Mouse (Mus musculus): ENCODE data around the gene March2. TPM values are rescaled to one million over a fixed set of nuclear protein-coding genes. Genes with fewer than 3 reads are reported as not detected.

Gene March2
- polyA plus RNA-seq, 1 experiment from 2014 or later = 63.9 TPM

DNA sequence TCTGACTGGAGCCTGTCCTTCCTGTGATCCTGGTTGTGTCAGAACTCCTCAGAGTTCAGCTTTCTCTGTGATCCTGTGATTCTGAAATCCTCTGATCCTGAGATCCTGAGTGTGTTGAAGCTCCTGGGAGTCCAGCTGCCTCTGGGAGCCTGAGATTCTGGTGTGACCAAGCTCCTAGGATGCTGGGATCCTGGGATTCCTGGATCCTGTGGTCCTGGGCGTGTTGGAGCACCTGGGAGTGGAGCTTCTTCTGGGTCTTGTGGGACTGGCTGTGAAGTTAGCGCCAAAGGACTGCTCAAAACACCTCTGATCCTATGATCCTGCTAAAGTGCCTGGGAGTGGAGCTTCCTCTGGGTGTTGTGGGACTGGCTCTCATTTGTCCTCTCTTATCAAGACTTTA is 9.9 kb upstream of the March2 start:
- Histone ChIP-seq H3K4me2 (ENCODE audit: low read depth, low read length) (no peak overlapping the region), H3K27ac (replicated peaks; ENCODE audit: low read depth, low read length) (no peak overlapping the region), H3K9me3 (ENCODE audit: control insufficient read depth, low read length) (0 out of 2 replicates have a peak, but pooled peaks cover 3% of the 10 kb centered on the region), H3K4me3 (ENCODE audit: low read depth, low read length) (no peak overlapping the region), H3K9ac (ENCODE audit: low read depth, low read length) (no peak overlapping the region), H3K27me3 (replicated peaks; ENCODE audit: control insufficient read depth, insufficient read depth, low read length) (no peaks in the 10 kb centered on the region), H3K4me1 (ENCODE audit: control insufficient read depth, insufficient read depth, low read length) (no peaks in the 10 kb centered on the region), H3K36me3 (ENCODE audit: control insufficient read depth, insufficient read depth, low read length) (no peaks in the 10 kb centered on the region)
- DNase-seq (ENCODE audit: low spot score) (no peak), ATAC-seq (ENCODE audit: low read depth) (no peak)
- WGBS = 86% methylated on average over 2 of the region's 2 CpGs

DNA sequence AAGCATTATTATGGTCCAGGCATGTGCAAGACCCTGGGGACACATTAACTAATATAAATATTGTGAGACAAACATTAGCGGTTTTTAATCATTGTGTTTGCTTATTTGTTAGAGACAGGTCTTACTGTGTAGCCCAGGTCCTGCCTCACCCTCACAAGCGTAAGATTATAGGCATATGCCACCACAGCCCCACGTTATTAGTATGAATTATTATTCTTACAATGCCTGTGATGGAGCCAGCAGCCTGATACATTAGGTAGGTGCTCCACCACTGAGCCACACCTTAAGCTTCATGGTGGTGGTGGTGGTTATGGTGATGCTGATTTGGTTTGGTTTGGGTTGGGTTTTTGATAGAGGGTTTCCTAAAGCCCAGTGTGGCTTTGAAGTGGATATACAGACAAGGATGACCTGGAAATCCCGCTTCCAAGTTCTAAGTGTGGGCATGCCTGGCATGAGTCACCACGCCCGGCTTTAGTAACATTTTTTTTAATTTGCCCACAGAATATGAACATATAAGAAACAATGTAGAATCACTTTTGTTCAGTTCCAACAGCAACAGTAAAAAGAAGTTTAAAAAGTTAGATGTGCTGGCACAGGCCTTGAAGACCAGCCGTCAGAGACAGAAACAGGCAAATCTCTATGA is 1.4 kb upstream of the March2 start:
- H3K9me3 ChIP-seq (ENCODE audit: control insufficient read depth, low read length) = no peaks in the 10 kb centered on the region
- WGBS = 93% methylated on average over 7 of the region's 7 CpGs
- no peak overlapping the region for H3K9ac ChIP-seq (ENCODE audit: low read depth, low read length)
- no peaks in the 10 kb centered on the region for H3K27me3 ChIP-seq (replicated peaks; ENCODE audit: control insufficient read depth, insufficient read depth, low read length)
- no peaks in the 10 kb centered on the region for H3K36me3 ChIP-seq (ENCODE audit: control insufficient read depth, insufficient read depth, low read length)
- no peak overlapping the region for H3K4me3 ChIP-seq (ENCODE audit: low read depth, low read length)
- H3K27ac ChIP-seq (replicated peaks; ENCODE audit: low read depth, low read length) = no peak overlapping the region
- DNase-seq (ENCODE audit: low spot score) (no peak), ATAC-seq (ENCODE audit: low read depth) (no peak)
- H3K4me2 ChIP-seq (ENCODE audit: low read depth, low read length) = no peak overlapping the region
- H3K4me1 ChIP-seq (ENCODE audit: control insufficient read depth, insufficient read depth, low read length) = 0 out of 2 replicates have a peak, but pooled peaks cover 4% of the 10 kb centered on the region

DNA sequence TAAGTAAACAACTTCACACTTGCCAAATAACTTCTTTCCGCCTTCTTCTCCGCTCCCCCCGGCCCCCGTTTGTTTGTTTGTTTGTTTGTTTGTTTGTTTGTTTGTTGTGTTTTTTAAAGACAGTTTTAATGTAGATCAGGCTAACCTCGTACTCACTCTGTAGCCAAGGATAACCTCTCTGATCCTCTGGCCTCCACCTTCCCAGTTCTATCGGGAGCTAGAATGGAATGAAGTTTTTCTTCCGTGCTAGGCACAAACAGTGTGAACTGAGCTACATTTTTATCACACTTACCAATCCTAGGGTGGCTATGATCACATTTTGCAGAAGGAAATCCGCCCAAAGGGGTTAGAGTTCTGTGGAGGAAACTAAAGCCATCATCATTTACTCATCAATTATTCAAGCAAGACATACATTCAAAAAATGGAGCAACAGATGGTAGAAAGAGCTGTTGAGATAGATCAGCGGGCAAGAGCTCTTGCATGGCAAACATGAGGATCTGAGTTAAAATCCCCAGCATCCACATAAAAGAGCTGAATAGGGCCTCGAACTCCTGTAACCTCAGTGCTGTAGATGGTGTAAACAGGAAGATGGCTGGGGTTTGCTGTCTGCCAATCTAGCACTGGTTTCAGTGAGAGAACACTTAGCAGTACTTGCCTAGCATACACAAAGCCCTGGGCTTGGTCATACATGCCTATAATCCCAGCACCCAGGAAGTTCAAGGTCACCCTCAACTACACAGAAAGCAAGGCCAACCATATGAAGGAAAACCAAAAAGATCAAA is 665 bp upstream of the March2 start:
- peak overlapping the region; percentile 91 for H3K4me3 ChIP-seq (ENCODE audit: low read depth, low read length)
- 0 out of 2 replicates have a peak, but pooled peaks cover 4% of the 10 kb centered on the region for H3K4me1 ChIP-seq (ENCODE audit: control insufficient read depth, insufficient read depth, low read length)
- H3K9ac ChIP-seq (ENCODE audit: low read depth, low read length) = no peak overlapping the region
- no peak for DNase-seq (ENCODE audit: low spot score)
- H3K27ac ChIP-seq (replicated peaks; ENCODE audit: low read depth, low read length) = no peak overlapping the region; the same call in 1 of the 2 replicates
- H3K4me2 ChIP-seq (ENCODE audit: low read depth, low read length) = peak overlapping the region; percentile 77
- H3K36me3 ChIP-seq (ENCODE audit: control insufficient read depth, insufficient read depth, low read length) = no peaks in the 10 kb centered on the region
- H3K9me3 ChIP-seq (ENCODE audit: control insufficient read depth, low read length) = no peaks in the 10 kb centered on the region
- WGBS = 50% methylated on average over 10 of the region's 10 CpGs
- ATAC-seq (ENCODE audit: low read depth) = no peak
- no peaks in the 10 kb centered on the region for H3K27me3 ChIP-seq (replicated peaks; ENCODE audit: control insufficient read depth, insufficient read depth, low read length)

DNA sequence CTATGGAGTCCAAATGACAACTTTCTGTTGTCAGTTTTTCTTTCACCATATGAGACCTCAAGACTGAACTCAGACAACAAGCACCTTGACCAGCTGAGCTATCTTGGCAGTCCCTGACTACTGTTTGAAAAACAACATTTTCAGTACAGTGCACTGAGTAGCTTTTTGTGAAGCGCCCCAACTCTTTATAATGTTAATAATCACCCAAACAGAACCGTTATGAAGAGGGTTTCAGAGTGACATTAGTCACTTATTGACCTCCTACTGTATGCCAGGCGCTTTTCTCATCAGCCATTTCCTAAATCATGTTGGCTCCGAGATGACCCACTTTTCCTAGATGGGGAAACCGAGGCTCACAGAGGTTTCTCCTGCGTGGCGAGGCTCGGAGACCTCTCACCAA is 488 bp downstream of the March2 start:
- Histone ChIP-seq H3K4me2 (ENCODE audit: low read depth, low read length) (peak overlapping the region; percentile 77), H3K4me3 (ENCODE audit: low read depth, low read length) (peak overlapping the region; percentile 91), H3K9me3 (ENCODE audit: control insufficient read depth, low read length) (no peaks in the 10 kb centered on the region), H3K9ac (ENCODE audit: low read depth, low read length) (peak overlapping the region; percentile 72), H3K27me3 (replicated peaks; ENCODE audit: control insufficient read depth, insufficient read depth, low read length) (no peaks in the 10 kb centered on the region), H3K36me3 (ENCODE audit: control insufficient read depth, insufficient read depth, low read length) (no peaks in the 10 kb centered on the region), H3K27ac (replicated peaks; ENCODE audit: low read depth, low read length) (no peak overlapping the region), H3K4me1 (ENCODE audit: control insufficient read depth, insufficient read depth, low read length) (0 out of 2 replicates have a peak, but pooled peaks cover 4% of the 10 kb centered on the region)
- WGBS = 8% methylated on average over 8 of the region's 8 CpGs
- ATAC-seq (ENCODE audit: low read depth) (no peak), DNase-seq (ENCODE audit: low spot score) (no peak)

DNA sequence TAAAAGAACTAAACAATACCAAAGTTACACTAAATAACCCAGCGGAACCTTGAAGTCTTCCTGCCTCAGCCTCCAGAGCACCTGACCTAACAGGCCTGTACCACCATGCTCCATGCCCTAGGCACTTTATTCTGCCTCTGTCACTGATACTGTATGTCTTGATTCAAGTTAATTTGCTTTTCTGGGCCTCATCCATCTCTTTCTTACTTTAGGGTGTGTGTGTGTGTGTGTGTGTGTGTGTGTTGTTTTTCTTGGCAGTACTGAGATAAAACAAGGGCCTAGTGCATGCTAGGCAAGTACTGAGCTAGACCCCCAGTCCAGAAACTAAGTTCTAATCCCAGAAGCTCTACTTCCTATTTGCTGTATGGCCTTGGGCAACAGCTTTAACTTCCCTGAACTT is 1.2 kb downstream of the March2 start:
- DNase-seq (ENCODE audit: low spot score) = no peak
- H3K36me3 ChIP-seq (ENCODE audit: control insufficient read depth, insufficient read depth, low read length) = no peaks in the 10 kb centered on the region
- no peak for ATAC-seq (ENCODE audit: low read depth)
- H3K27me3 ChIP-seq (replicated peaks; ENCODE audit: control insufficient read depth, insufficient read depth, low read length) = no peaks in the 10 kb centered on the region
- H3K9ac ChIP-seq (ENCODE audit: low read depth, low read length) = no peak overlapping the region
- 0 out of 2 replicates have a peak, but pooled peaks cover 4% of the 10 kb centered on the region for H3K4me1 ChIP-seq (ENCODE audit: control insufficient read depth, insufficient read depth, low read length)
- H3K27ac ChIP-seq (replicated peaks; ENCODE audit: low read depth, low read length) = no peak overlapping the region
- H3K4me2 ChIP-seq (ENCODE audit: low read depth, low read length) = no peak overlapping the region
- WGBS = 92% methylated on average over 1 of the region's 1 CpGs
- no peak overlapping the region for H3K4me3 ChIP-seq (ENCODE audit: low read depth, low read length)
- H3K9me3 ChIP-seq (ENCODE audit: control insufficient read depth, low read length) = no peaks in the 10 kb centered on the region

DNA sequence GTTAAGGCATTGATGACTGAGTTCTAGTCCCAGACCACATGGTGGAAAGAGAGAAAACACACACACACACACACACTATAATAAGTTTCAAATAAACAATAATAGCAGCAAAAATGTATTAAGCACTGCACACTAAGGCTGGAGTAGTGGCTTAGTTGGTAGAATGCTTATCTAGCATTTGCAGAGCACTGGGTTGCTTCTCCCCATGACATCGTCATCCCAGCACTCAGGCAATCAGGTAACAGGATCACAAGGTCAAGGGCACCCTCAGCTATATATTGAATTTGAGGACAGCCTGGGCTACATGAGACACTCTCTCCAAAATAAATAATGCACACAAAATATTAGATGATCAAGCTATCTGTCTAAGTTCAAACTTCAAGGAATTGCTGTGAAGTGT is 3.7 kb downstream of the March2 start:
- no peak for DNase-seq (ENCODE audit: low spot score)
- Histone ChIP-seq H3K4me3 (ENCODE audit: low read depth, low read length) (no peak overlapping the region), H3K9ac (ENCODE audit: low read depth, low read length) (no peak overlapping the region), H3K27ac (replicated peaks; ENCODE audit: low read depth, low read length) (no peak overlapping the region), H3K27me3 (replicated peaks; ENCODE audit: control insufficient read depth, insufficient read depth, low read length) (no peaks in the 10 kb centered on the region), H3K4me2 (ENCODE audit: low read depth, low read length) (no peak overlapping the region), H3K4me1 (ENCODE audit: control insufficient read depth, insufficient read depth, low read length) (0 out of 2 replicates have a peak, but pooled peaks cover 4% of the 10 kb centered on the region), H3K9me3 (ENCODE audit: control insufficient read depth, low read length) (0 out of 2 replicates have a peak, but pooled peaks cover 3% of the 10 kb centered on the region), H3K36me3 (ENCODE audit: control insufficient read depth, insufficient read depth, low read length) (0 out of 2 replicates have a peak, but pooled peaks cover 1% of the 10 kb centered on the region)
- no peak for ATAC-seq (ENCODE audit: low read depth)
- WGBS = 94% methylated on average over 1 of the region's 1 CpGs

DNA sequence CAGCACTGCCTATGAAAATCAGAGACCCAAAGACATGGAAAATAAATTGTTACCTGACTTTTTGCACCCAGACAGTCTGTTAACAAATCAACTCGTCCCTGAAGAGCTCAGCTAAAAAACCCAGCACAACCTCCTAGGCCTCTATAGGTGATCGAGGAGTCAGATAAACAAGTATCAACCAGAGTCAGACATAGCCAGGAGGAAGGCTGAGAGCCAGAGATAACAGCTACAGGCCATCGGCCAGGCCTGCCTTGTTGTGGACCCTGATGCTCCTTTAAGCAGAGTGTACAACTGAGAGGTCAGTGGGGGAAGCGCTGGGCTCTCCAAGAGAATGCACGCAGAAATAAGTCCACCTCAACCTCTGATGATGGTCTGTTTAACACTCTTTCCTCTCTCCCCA is 5.2 kb downstream of the March2 start:
- H3K4me2 ChIP-seq (ENCODE audit: low read depth, low read length) = no peak overlapping the region
- no peak for ATAC-seq (ENCODE audit: low read depth)
- no peaks in the 10 kb centered on the region for H3K27me3 ChIP-seq (replicated peaks; ENCODE audit: control insufficient read depth, insufficient read depth, low read length)
- H3K4me3 ChIP-seq (ENCODE audit: low read depth, low read length) = no peak overlapping the region
- WGBS = 82% methylated on average over 5 of the region's 5 CpGs
- no peak overlapping the region for H3K9ac ChIP-seq (ENCODE audit: low read depth, low read length)
- no peak overlapping the region for H3K27ac ChIP-seq (replicated peaks; ENCODE audit: low read depth, low read length)
- H3K4me1 ChIP-seq (ENCODE audit: control insufficient read depth, insufficient read depth, low read length) = 0 out of 2 replicates have a peak, but pooled peaks cover 4% of the 10 kb centered on the region
- peaks cover 15% of the 10 kb centered on the region for H3K36me3 ChIP-seq (ENCODE audit: control insufficient read depth, insufficient read depth, low read length)
- no peak for DNase-seq (ENCODE audit: low spot score)
- 0 out of 2 replicates have a peak, but pooled peaks cover 3% of the 10 kb centered on the region for H3K9me3 ChIP-seq (ENCODE audit: control insufficient read depth, low read length)

DNA sequence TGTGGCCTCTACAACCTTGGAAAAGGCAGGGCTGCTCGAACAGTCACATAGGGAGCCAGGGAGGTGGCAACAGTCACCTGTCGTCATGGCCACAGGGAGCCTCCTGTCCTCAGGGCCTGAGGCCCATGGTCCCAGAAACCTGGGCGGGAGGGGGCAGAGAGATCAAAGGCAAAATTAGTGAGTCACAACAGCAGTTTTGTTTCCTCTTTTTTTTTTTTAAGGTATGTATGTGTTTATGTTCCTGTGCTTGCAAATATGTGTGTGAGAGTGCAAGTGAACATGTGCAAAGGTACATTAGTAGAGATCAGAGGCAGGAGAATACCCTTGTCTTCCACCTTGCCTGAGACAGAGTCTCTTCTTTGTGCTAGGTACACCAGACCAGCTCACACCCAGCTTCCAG is 8.6 kb downstream of the March2 start:
- no peaks in the 10 kb centered on the region for H3K27me3 ChIP-seq (replicated peaks; ENCODE audit: control insufficient read depth, insufficient read depth, low read length)
- no peak overlapping the region for H3K27ac ChIP-seq (replicated peaks; ENCODE audit: low read depth, low read length)
- H3K4me3 ChIP-seq (ENCODE audit: low read depth, low read length) = no peak overlapping the region
- no peak overlapping the region for H3K9ac ChIP-seq (ENCODE audit: low read depth, low read length)
- 81% methylated on average over 3 of the region's 3 CpGs for WGBS
- DNase-seq (ENCODE audit: low spot score) = no peak
- peaks cover 19% of the 10 kb centered on the region for H3K36me3 ChIP-seq (ENCODE audit: control insufficient read depth, insufficient read depth, low read length)
- H3K9me3 ChIP-seq (ENCODE audit: control insufficient read depth, low read length) = 0 out of 2 replicates have a peak, but pooled peaks cover 3% of the 10 kb centered on the region
- no peak overlapping the region for H3K4me2 ChIP-seq (ENCODE audit: low read depth, low read length)
- ATAC-seq (ENCODE audit: low read depth) = no peak
- H3K4me1 ChIP-seq (ENCODE audit: control insufficient read depth, insufficient read depth, low read length) = no peaks in the 10 kb centered on the region
